Mouse (Mus musculus) neural tube, embryonic 14.5 days (tissue): ENCODE measurements around the gene Sbf2. TPM values are rescaled to one million over a fixed set of nuclear protein-coding genes. Genes with fewer than 3 reads are reported as not detected.
"Not testable (repeated sequence)": the region's sequence is repeated elsewhere in the genome, so short reads cannot be mapped to it uniquely, and the experiment has no call there.

Experiments used
- ATAC-seq: fragments of 200-750 bp; cut with Nextera tagmentation; 2 replicates; pipeline ENCODE4 v1.8.0; 2017; ENCODE audit warnings: low read depth, mild to moderate bottlenecking, moderate TSS enrichment, moderate library complexity
- H3K27ac ChIP-seq: fragments of 300-500 bp; sonication (generic); 2 replicates; pipeline ENCODE4 v1.5.1; 2014; ENCODE audit warnings: low read depth, mild to moderate bottlenecking, control low read depth, low read length, moderate library complexity, mixed read lengths
- H3K27me3 ChIP-seq: fragments of 300-500 bp; sonication (generic); 2 replicates; pipeline ENCODE4 v1.6.1; 2014; ENCODE audit warnings: low read length; ENCODE audit not compliant: control insufficient read depth, insufficient read depth
- H3K36me3 ChIP-seq: fragments of 300-500 bp; sonication (generic); 2 replicates; pipeline ENCODE4 v1.6.1; 2014; ENCODE audit warnings: low read length, mixed read lengths; ENCODE audit not compliant: control insufficient read depth, insufficient read depth
- H3K4me1 ChIP-seq: fragments of 300-500 bp; sonication (generic); 2 replicates; pipeline ENCODE4 v1.6.1; 2014; ENCODE audit warnings: low read length; ENCODE audit not compliant: control insufficient read depth, insufficient read depth
- H3K4me2 ChIP-seq: fragments of 300-500 bp; sonication (generic); 2 replicates; pipeline ENCODE4 v1.6.1; 2014; ENCODE audit warnings: mild to moderate bottlenecking, low read depth, low read length, control low read depth
- H3K4me3 ChIP-seq: fragments of 300-500 bp; sonication (generic); 2 replicates; pipeline ENCODE4 v1.5.1; 2014; ENCODE audit warnings: low read depth, low read length, control low read depth, mixed read lengths
- H3K9ac ChIP-seq: fragments of 300-500 bp; sonication (generic); replicated peaks from 2 replicates; pipeline ENCODE4 v1.6.1; 2014; ENCODE audit warnings: low read depth, mild to moderate bottlenecking, control low read depth, low read length, mixed read lengths
- H3K9me3 ChIP-seq: fragments of 300-500 bp; sonication (generic); 2 replicates; pipeline ENCODE4 v1.6.1; 2016; ENCODE audit warnings: low read length; ENCODE audit not compliant: control insufficient read depth
- WGBS: fragments of 180-500 bp; shearing (Covaris S2); extraction: QIAGEN DNeasy Blood & Tissue Kit; methylation state at CpG from one replicate; pipeline ENCODE4 v1.1.7; 2014; 5-methylcytosine and 5-hydroxymethylcytosine counted together
- polyA plus RNA-seq: library from polyadenylated mRNA; unstranded; fragments of >200 nt; fragmentation: Nextera tagmentation; extraction: Ambion mirVana; gene quantifications from 2 replicates; pipeline ENCODE4 v1.2.1, GENCODE M21; 2014

Gene Sbf2
- polyA plus RNA-seq, 1 experiment from 2014 or later, result 83.1 TPM

- WGBS, result 100% methylated on average over 1 of the region's 1 CpGs
- Histone ChIP-seq H3K27me3 (no peaks in the 10 kb centered on the region), H3K9me3 (no peaks in the 10 kb centered on the region), H3K4me1 (no peaks in the 10 kb centered on the region), H3K36me3 (no peaks in the 10 kb centered on the region), H3K27ac (no peak overlapping the region), H3K4me3 (no peak overlapping the region), H3K9ac (no peak overlapping the region), H3K4me2 (no peak overlapping the region)
- no peak for ATAC-seq
These were observed 7.8 kb downstream of the Sbf2 start for GRCm38 (mm10) chr7:110606906-110607305.

DNA sequence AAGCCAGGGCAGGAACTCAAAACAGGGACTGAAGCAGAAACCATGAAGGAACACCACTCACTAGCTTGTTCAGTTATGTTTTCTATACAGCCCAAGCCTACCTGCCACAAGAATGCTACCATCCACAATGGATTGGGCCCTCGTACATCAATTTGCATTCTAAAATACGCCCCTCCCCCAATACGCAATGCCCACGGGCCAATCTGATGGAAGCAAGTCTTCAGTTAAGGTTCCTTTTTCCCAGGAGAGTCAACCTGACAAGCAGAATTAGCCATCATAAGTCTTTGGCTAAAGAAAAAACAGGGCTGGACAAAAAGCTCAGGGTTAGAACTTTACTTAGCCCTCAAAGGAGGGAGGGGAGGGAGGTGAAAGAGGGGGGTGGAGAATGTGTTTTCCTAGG is 9.2 kb downstream of the Sbf2 start:
- Histone ChIP-seq H3K9me3 (no peaks in the 10 kb centered on the region), H3K9ac (no peak overlapping the region), H3K4me1 (no peaks in the 10 kb centered on the region), H3K27ac (no peak overlapping the region), H3K27me3 (no peaks in the 10 kb centered on the region), H3K36me3 (no peaks in the 10 kb centered on the region), H3K4me3 (no peak overlapping the region), H3K4me2 (no peak overlapping the region)
- 78% methylated on average over 4 of the region's 4 CpGs for WGBS
- ATAC-seq, result no peak

DNA sequence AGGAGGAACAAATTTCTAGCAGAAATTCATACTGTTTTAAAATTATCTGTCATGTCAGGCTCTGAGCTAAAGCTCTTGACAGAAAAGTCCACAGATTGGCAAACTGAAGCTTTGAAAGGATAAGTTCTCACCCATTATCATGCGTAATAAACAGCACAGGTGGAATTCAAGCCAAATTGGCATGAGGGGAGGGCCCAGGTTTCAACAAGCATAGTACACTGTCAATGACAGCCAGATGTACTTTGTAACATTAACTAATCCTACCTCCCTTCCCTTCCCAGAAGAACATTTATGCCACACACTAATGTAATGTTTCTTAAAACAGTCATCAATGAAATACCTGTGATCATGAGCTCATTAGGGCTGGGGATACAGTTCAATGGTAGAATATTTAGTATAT is 17.6 kb downstream of the Sbf2 start:
- H3K9me3 ChIP-seq, result no peaks in the 10 kb centered on the region
- H3K27me3 ChIP-seq, result no peaks in the 10 kb centered on the region
- H3K4me3 ChIP-seq, result no peak overlapping the region
- 97% methylated on average over 1 of the region's 1 CpGs for WGBS
- ATAC-seq, result no peak
- no peaks in the 10 kb centered on the region for H3K4me1 ChIP-seq
- no peaks in the 10 kb centered on the region for H3K36me3 ChIP-seq
- no peak overlapping the region for H3K9ac ChIP-seq
- H3K4me2 ChIP-seq, result no peak overlapping the region
- no peak overlapping the region for H3K27ac ChIP-seq

GRCm38 (mm10) chr7:110593991-110594390 is 20.7 kb downstream of the Sbf2 start:
- not testable (repeated sequence) for H3K36me3 ChIP-seq, H3K27me3 ChIP-seq, ATAC-seq, H3K27ac ChIP-seq, H3K4me2 ChIP-seq, H3K9ac ChIP-seq, H3K4me3 ChIP-seq, H3K9me3 ChIP-seq, H3K4me1 ChIP-seq
- 98% methylated on average over 3 of the region's 3 CpGs for WGBS

- H3K4me1 ChIP-seq, result no peaks in the 10 kb centered on the region
- no peaks in the 10 kb centered on the region for H3K9me3 ChIP-seq
- no peak for ATAC-seq
- no peaks in the 10 kb centered on the region for H3K27me3 ChIP-seq
- H3K4me2 ChIP-seq, result no peak overlapping the region
- H3K27ac ChIP-seq, result no peak overlapping the region
- H3K9ac ChIP-seq, result no peak overlapping the region
- WGBS, result 100% methylated on average over 1 of the region's 1 CpGs
- no peaks in the 10 kb centered on the region for H3K36me3 ChIP-seq
- H3K4me3 ChIP-seq, result no peak overlapping the region
These were observed 27.0 kb downstream of the Sbf2 start for GRCm38 (mm10) chr7:110587721-110588120.

DNA sequence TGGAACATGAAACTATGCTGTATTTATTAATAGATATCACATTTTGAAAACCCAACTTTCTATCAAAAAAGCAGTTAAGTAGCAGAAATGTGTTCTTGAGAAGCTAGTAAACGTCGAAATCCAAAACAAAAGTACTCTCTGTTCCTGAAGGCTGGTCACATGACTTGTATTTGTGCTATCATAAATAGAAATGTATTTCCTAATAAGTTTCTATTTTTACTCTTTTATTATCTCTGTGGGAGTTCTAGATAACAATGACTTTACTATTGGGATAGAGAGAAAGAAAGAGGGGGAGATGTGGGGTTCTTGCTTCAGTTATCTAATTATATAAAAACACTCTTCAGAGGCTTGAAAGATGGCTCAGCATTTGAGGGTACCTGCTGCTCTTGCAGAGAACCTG is 29.5 kb downstream of the Sbf2 start:
- Histone ChIP-seq H3K4me1 (no peaks in the 10 kb centered on the region), H3K36me3 (no peaks in the 10 kb centered on the region), H3K4me3 (no peak overlapping the region), H3K27me3 (no peaks in the 10 kb centered on the region), H3K9me3 (no peaks in the 10 kb centered on the region), H3K27ac (no peak overlapping the region), H3K9ac (no peak overlapping the region), H3K4me2 (no peak overlapping the region)
- 78% methylated on average over 2 of the region's 2 CpGs for WGBS
- ATAC-seq, result no peak

DNA sequence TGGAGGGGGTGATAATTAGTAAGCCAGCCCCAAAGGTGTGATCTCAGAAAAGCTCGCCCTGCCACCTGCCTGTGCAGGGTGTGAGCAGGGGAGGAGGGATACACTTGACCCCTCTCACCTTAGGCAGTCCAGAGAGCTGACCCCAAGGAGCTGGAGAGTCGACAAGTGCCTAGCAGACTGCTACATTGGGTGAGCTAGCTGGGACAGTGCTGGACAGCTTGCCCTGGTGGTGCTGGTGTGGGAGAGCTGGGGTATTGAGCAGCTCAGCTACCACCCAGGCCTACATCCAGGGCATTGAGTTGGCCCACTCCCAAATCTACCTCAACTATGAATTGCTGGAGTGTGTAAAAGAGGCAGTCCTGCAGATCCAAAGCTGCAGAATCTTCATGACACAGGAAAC is 30.6 kb downstream of the Sbf2 start:
- Histone ChIP-seq H3K4me3 (no peak overlapping the region), H3K9ac (no peak overlapping the region), H3K9me3 (no peaks in the 10 kb centered on the region), H3K27me3 (no peaks in the 10 kb centered on the region), H3K4me1 (no peaks in the 10 kb centered on the region), H3K27ac (no peak overlapping the region), H3K36me3 (no peaks in the 10 kb centered on the region), H3K4me2 (no peak overlapping the region)
- 77% methylated on average over 2 of the region's 2 CpGs for WGBS
- peak; percentile 46; the same call in 1 of the 2 replicates for ATAC-seq

DNA sequence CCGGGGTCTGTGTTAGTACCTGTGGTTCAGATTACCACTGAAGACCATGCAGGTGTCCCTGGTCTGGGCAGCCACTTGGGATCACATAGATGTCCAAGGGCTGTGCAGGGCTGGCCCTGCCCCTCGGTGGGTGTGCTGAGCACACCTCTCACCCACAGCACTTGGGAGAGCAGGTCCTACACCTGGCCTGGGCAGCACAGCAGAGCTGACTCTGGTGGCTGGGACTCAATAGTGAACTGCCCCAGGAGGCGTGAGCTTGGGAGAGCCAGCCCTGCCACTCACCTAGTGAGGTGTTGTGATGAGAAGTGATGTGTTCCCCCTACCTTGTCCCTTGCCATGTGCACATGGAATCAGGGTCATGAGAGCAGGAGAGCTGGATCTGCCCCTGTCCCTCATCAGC is 31.0 kb downstream of the Sbf2 start:
- ATAC-seq, result no peak
- 89% methylated on average over 3 of the region's 3 CpGs for WGBS

GRCm38 (mm10) chr7:110565815-110566549 is 48.7 kb downstream of the Sbf2 start:
- H3K27me3 ChIP-seq, result no peaks in the 10 kb centered on the region
- no peaks in the 10 kb centered on the region for H3K4me1 ChIP-seq
- H3K27ac ChIP-seq, result no peak overlapping the region
- H3K4me3 ChIP-seq, result no peak overlapping the region
- H3K4me2 ChIP-seq, result no peak overlapping the region
- 86% methylated on average over 4 of the region's 4 CpGs for WGBS
- H3K9ac ChIP-seq, result no peak overlapping the region
- H3K36me3 ChIP-seq, result no peaks in the 10 kb centered on the region
- no peaks in the 10 kb centered on the region for H3K9me3 ChIP-seq
- ATAC-seq, result no peak

More for the DNA sequence above, 31.0 kb downstream of the Sbf2 start:
- Histone ChIP-seq H3K9me3 (no peaks in the 10 kb centered on the region), H3K4me2 (no peak overlapping the region), H3K36me3 (no peaks in the 10 kb centered on the region), H3K4me1 (no peaks in the 10 kb centered on the region), H3K4me3 (no peak overlapping the region), H3K9ac (no peak overlapping the region), H3K27ac (no peak overlapping the region), H3K27me3 (no peaks in the 10 kb centered on the region)
